Mouse (Mus musculus) lung, adult 2 months (tissue): ENCODE measurements around the gene Tmem108.

ENCODE experiments used
- CTCF ChIP-seq: fragments of 200-500 bp; IDR thresholded peaks from 2 replicates; pipeline ENCODE4 v1.5.1; 2011; ENCODE audit warnings: mild to moderate bottlenecking, low read length, control low read depth; ENCODE audit not compliant: insufficient read depth
- POLR2A ChIP-seq: fragments of 200-500 bp; IDR thresholded peaks from 2 replicates; pipeline ENCODE4 v1.6.1; 2011; ENCODE audit warnings: low read depth, mild to moderate bottlenecking, control low read depth, low read length, borderline replicate concordance; ENCODE audit errors: extremely low read depth

DNA sequence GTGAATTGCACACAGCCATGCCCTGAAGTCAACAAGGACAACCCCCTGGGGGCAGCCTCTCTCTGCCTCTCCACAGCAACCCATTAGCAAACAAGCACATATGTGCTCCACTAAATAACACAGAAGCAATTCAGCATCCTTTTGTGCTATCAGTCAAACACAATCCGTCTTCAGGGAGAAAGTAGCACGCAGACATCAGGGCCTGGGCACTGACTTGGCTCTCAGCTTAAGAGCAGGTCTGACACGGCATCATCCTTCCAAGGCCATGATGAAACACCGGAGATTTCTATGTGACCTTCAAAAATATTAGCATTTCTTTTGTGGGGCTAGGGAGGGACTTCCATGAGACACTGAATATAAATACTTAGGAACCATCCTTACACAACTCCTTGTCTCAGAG, 60.2 kb downstream of the Tmem108 start:
- TF ChIP-seq CTCF (no peak), POLR2A (no peak)
